Mouse (Mus musculus) heart, postnatal 0 days (tissue): ENCODE measurements at regions not wholly inside any gene's neighbourhood (a gene's known extent, or its start where the extent isn't known, plus 50 kb on each side); places are given as distances from the start of the nearest gene placed in this dataset.

Source experiments
- CTCF ChIP-seq: IDR thresholded peaks from 2 replicates; pipeline ENCODE4 v1.5.1; 2016; ENCODE audit warnings: antibody characterized with exemption, control low read depth, low read depth
- EP300 ChIP-seq: IDR thresholded peaks from 2 replicates; pipeline ENCODE4 v1.6.1; 2016; ENCODE audit warnings: antibody characterized with exemption, low read depth

DNA sequence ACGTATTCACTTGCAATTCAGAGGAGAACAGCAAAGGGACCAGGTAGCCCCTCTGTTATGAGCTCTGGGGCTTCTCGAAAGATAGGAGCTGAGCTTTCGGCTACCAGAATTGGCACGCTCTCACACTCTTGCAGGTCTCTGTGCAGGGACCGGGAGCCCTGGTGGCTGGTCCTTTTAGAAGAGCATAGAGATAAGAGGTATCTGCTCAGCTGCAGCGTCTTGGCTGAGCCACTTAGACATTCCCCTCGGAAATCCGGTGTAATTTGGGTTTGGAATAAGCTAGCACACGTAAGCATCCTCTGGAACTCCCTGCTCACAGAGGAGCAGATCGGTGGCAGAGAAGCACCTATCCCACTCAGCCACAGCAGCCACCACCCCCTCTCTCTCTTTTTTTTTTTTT lies 372.3 kb upstream of the Slc7a11 start:
- no peak for TF ChIP-seq CTCF
- no peak for TF ChIP-seq EP300
